Mouse (Mus musculus): ENCODE results near the gene Gng8. TPM values are rescaled to one million over a fixed set of nuclear protein-coding genes. Genes with fewer than 3 reads are reported as not detected.

The Gng8 gene
- polyA plus RNA-seq, 1 experiment from 2014 or later: 2.9 TPM

DNA sequence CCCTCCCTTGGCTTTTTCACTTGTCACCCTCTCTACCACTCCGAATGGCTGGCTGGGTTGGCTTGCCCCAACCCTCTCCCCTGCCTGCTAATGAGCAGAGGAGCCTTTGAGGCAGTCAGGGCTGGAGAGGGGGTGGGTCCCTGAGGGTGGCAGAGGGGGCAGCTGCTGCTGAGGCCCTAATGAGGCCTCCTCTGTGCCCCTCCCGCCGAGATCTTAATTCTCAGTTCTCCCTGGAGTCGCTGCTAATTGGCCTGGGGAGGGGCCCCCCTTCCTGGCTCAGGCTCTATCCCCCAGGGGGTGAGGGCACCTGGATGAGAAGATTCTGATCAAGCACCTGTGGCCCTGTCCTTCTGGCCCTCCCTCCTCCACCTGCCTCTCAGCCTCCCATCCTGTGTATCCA is 2.7 kb downstream of the Gng8 start:
- Histone ChIP-seq H3K9ac (ENCODE audit: low read length) (no peak overlapping the region), H3K4me2 (ENCODE audit: low read depth, low read length) (no peak overlapping the region), H3K4me3 (ENCODE audit: low read length) (no peak overlapping the region), H3K27me3 (ENCODE audit: control insufficient read depth, insufficient read depth, low read length) (peaks cover 22% of the 10 kb centered on the region), H3K27ac (ENCODE audit: low read length) (no peak overlapping the region), H3K4me1 (ENCODE audit: control insufficient read depth, insufficient read depth, low read length) (peaks cover 19% of the 10 kb centered on the region), H3K9me3 (replicated peaks; ENCODE audit: control insufficient read depth, low read length) (no peaks in the 10 kb centered on the region), H3K36me3 (ENCODE audit: control insufficient read depth, insufficient read depth) (no peaks in the 10 kb centered on the region)
- ATAC-seq (replicated peaks; ENCODE audit: extremely low read depth, insufficient read depth, low FRiP score): no peak
- WGBS: 4% methylated on average over 4 of the region's 4 CpGs

GRCm38 (mm10) chr7:16895000-16895399 is 3.4 kb downstream of the Gng8 start:
- Histone ChIP-seq H3K9me3 (replicated peaks; ENCODE audit: control insufficient read depth, low read length) (no peaks in the 10 kb centered on the region), H3K4me2 (ENCODE audit: low read depth, low read length) (peak overlapping the region; percentile 62), H3K4me3 (ENCODE audit: low read length) (peak overlapping the region; percentile 13), H3K9ac (ENCODE audit: low read length) (peak overlapping the region; percentile 24), H3K36me3 (ENCODE audit: control insufficient read depth, insufficient read depth) (no peaks in the 10 kb centered on the region), H3K27ac (ENCODE audit: low read length) (no peak overlapping the region), H3K27me3 (ENCODE audit: control insufficient read depth, insufficient read depth, low read length) (peaks cover 26% of the 10 kb centered on the region), H3K4me1 (ENCODE audit: control insufficient read depth, insufficient read depth, low read length) (peaks cover 19% of the 10 kb centered on the region)
- WGBS: 1% methylated on average over 24 of the region's 24 CpGs
- ATAC-seq (replicated peaks; ENCODE audit: extremely low read depth, insufficient read depth, low FRiP score): no peak

GRCm38 (mm10) chr7:16895511-16895910 is 3.9 kb downstream of the Gng8 start:
- peaks cover 14% of the 10 kb centered on the region for H3K4me1 ChIP-seq (ENCODE audit: control insufficient read depth, insufficient read depth, low read length)
- no peak overlapping the region for H3K27ac ChIP-seq (ENCODE audit: low read length)
- H3K9ac ChIP-seq (ENCODE audit: low read length): peak overlapping the region; percentile 24; the same call in 1 of the 2 replicates
- peak overlapping the region; percentile 62 for H3K4me2 ChIP-seq (ENCODE audit: low read depth, low read length)
- 30% methylated on average over 10 of the region's 10 CpGs for WGBS
- peak overlapping the region; percentile 13 for H3K4me3 ChIP-seq (ENCODE audit: low read length)
- peaks cover 28% of the 10 kb centered on the region for H3K27me3 ChIP-seq (ENCODE audit: control insufficient read depth, insufficient read depth, low read length)
- H3K36me3 ChIP-seq (ENCODE audit: control insufficient read depth, insufficient read depth): no peaks in the 10 kb centered on the region
- H3K9me3 ChIP-seq (replicated peaks; ENCODE audit: control insufficient read depth, low read length): no peaks in the 10 kb centered on the region
- ATAC-seq (replicated peaks; ENCODE audit: extremely low read depth, insufficient read depth, low FRiP score): no peak

DNA sequence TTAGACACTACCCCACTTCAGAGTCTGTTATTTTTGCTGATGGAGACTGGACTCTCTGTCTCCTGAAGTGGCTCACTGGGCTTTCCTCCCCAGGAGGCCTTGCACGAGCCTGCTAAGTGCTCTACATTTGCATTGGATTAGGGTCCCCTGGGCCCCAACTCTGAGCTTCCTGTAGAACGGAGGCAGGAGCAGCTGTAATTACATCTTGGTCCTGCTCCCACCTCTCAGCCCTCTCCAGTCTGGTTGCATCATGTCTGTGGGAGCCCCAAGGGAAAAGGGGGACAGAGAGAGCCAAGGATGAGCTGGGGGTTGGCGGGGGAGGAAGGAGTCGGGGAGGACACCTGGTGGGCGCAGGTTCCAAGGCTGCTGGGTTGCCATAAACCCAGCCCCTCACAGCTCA is 8.9 kb downstream of the Gng8 start:
- no peaks in the 10 kb centered on the region for H3K36me3 ChIP-seq (ENCODE audit: control insufficient read depth, insufficient read depth)
- H3K4me3 ChIP-seq (ENCODE audit: low read length): no peak overlapping the region
- H3K27ac ChIP-seq (ENCODE audit: low read length): no peak overlapping the region
- no peak overlapping the region for H3K4me2 ChIP-seq (ENCODE audit: low read depth, low read length)
- no peaks in the 10 kb centered on the region for H3K9me3 ChIP-seq (replicated peaks; ENCODE audit: control insufficient read depth, low read length)
- peaks cover 7% of the 10 kb centered on the region for H3K4me1 ChIP-seq (ENCODE audit: control insufficient read depth, insufficient read depth, low read length)
- no peak; the same call in 1 of the 2 replicates for ATAC-seq (replicated peaks; ENCODE audit: extremely low read depth, insufficient read depth, low FRiP score)
- 34% methylated on average over 5 of the region's 5 CpGs for WGBS
- peaks cover 17% of the 10 kb centered on the region for H3K27me3 ChIP-seq (ENCODE audit: control insufficient read depth, insufficient read depth, low read length)
- H3K9ac ChIP-seq (ENCODE audit: low read length): no peak overlapping the region

GRCm38 (mm10) chr7:16903439-16903955 is 11.9 kb downstream of the Gng8 start:
- Histone ChIP-seq H3K9me3 (replicated peaks; ENCODE audit: control insufficient read depth, low read length) (no peaks in the 10 kb centered on the region), H3K4me3 (ENCODE audit: low read length) (no peak overlapping the region), H3K9ac (ENCODE audit: low read length) (no peak overlapping the region), H3K27me3 (ENCODE audit: control insufficient read depth, insufficient read depth, low read length) (peaks cover 29% of the 10 kb centered on the region), H3K36me3 (ENCODE audit: control insufficient read depth, insufficient read depth) (no peaks in the 10 kb centered on the region), H3K4me1 (ENCODE audit: control insufficient read depth, insufficient read depth, low read length) (peaks cover 32% of the 10 kb centered on the region), H3K27ac (ENCODE audit: low read length) (no peak overlapping the region), H3K4me2 (ENCODE audit: low read depth, low read length) (no peak overlapping the region)
- WGBS: 61% methylated on average over 2 of the region's 2 CpGs
- no peak for ATAC-seq (replicated peaks; ENCODE audit: extremely low read depth, insufficient read depth, low FRiP score)

- no peak overlapping the region for H3K27ac ChIP-seq (ENCODE audit: low read length)
- H3K27me3 ChIP-seq (ENCODE audit: control insufficient read depth, insufficient read depth, low read length): peaks cover 29% of the 10 kb centered on the region
- no peaks in the 10 kb centered on the region for H3K36me3 ChIP-seq (ENCODE audit: control insufficient read depth, insufficient read depth)
- no peaks in the 10 kb centered on the region for H3K9me3 ChIP-seq (replicated peaks; ENCODE audit: control insufficient read depth, low read length)
- 39% methylated on average over 9 of the region's 10 CpGs for WGBS
- H3K9ac ChIP-seq (ENCODE audit: low read length): 0 out of 2 replicates have a peak overlapping the region, but pooled peaks have one; percentile 34
- no peak for ATAC-seq (replicated peaks; ENCODE audit: extremely low read depth, insufficient read depth, low FRiP score)
- H3K4me1 ChIP-seq (ENCODE audit: control insufficient read depth, insufficient read depth, low read length): peaks cover 36% of the 10 kb centered on the region
- H3K4me2 ChIP-seq (ENCODE audit: low read depth, low read length): no peak overlapping the region
- H3K4me3 ChIP-seq (ENCODE audit: low read length): no peak overlapping the region
Measured at GRCm38 (mm10) chr7:16904120-16904675, 12.6 kb downstream of the Gng8 start.

GRCm38 (mm10) chr7:16905491-16906021 is 14.0 kb downstream of the Gng8 start:
- Histone ChIP-seq H3K36me3 (ENCODE audit: control insufficient read depth, insufficient read depth) (no peaks in the 10 kb centered on the region), H3K27me3 (ENCODE audit: control insufficient read depth, insufficient read depth, low read length) (peaks cover 29% of the 10 kb centered on the region), H3K4me3 (ENCODE audit: low read length) (no peak overlapping the region), H3K9me3 (replicated peaks; ENCODE audit: control insufficient read depth, low read length) (no peaks in the 10 kb centered on the region), H3K27ac (ENCODE audit: low read length) (peak overlapping the region; percentile 42; the same call in 1 of the 2 replicates), H3K4me2 (ENCODE audit: low read depth, low read length) (no peak overlapping the region), H3K4me1 (ENCODE audit: control insufficient read depth, insufficient read depth, low read length) (peaks cover 45% of the 10 kb centered on the region), H3K9ac (ENCODE audit: low read length) (no peak overlapping the region)
- 57% methylated on average over 9 of the region's 9 CpGs for WGBS
- ATAC-seq (replicated peaks; ENCODE audit: extremely low read depth, insufficient read depth, low FRiP score): 0 out of 2 replicates have a peak, but pooled peaks have one; percentile 24

DNA sequence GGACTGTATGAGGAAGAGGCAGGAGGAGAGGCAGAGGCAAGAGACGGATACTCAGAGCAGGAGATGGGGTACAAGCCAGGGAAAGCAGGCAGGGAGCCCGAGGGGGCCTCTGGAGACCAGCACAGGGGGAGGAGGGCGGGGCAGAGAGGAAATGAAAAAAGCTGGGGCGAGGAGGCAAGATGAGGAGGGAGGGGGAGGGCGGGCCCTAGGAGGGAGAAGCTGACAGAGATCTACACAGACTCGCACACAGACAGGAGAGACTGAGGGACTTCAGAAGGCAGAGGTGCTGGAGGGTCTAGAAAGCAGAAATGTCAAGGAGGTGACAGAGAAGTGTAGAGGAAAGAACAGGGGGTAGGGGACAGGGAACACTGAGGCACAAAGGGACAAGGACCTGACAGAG is 14.7 kb downstream of the Gng8 start, which contains the start of gene Ptgir:
Gene Ptgir, plus strand, starts transcription at position 210 of the 400 bp plus-strand sequence.
- peak within 1 kb of the TSS; percentile 42; the same call in 1 of the 2 replicates for H3K27ac ChIP-seq (ENCODE audit: low read length)
- peaks cover 26% of the 10 kb centered on the region for H3K27me3 ChIP-seq (ENCODE audit: control insufficient read depth, insufficient read depth, low read length)
- peak within 1 kb of the TSS; percentile 20; the same call in 1 of the 2 replicates for H3K9ac ChIP-seq (ENCODE audit: low read length)
- H3K9me3 ChIP-seq (replicated peaks; ENCODE audit: control insufficient read depth, low read length): no peaks in the 10 kb centered on the region
- H3K4me3 ChIP-seq (ENCODE audit: low read length): no peak within 1 kb of the TSS
- no peak for ATAC-seq (replicated peaks; ENCODE audit: extremely low read depth, insufficient read depth, low FRiP score)
- WGBS: 39% methylated on average over 6 of the region's 6 CpGs
- no peaks in the 10 kb centered on the region for H3K36me3 ChIP-seq (ENCODE audit: control insufficient read depth, insufficient read depth)
- no peak within 1 kb of the TSS; the same call in 1 of the 2 replicates for H3K4me2 ChIP-seq (ENCODE audit: low read depth, low read length)
- H3K4me1 ChIP-seq (ENCODE audit: control insufficient read depth, insufficient read depth, low read length): peaks cover 45% of the 10 kb centered on the region

GRCm38 (mm10) chr7:16906889-16907559 is 15.4 kb downstream of the Gng8 start:
- no peak for ATAC-seq (replicated peaks; ENCODE audit: extremely low read depth, insufficient read depth, low FRiP score)
- Histone ChIP-seq H3K4me1 (ENCODE audit: control insufficient read depth, insufficient read depth, low read length) (peaks cover 45% of the 10 kb centered on the region), H3K27ac (ENCODE audit: low read length) (no peak overlapping the region), H3K4me3 (ENCODE audit: low read length) (no peak overlapping the region), H3K9ac (ENCODE audit: low read length) (peak overlapping the region; percentile 20; the same call in 1 of the 2 replicates), H3K4me2 (ENCODE audit: low read depth, low read length) (no peak overlapping the region; the same call in 1 of the 2 replicates), H3K27me3 (ENCODE audit: control insufficient read depth, insufficient read depth, low read length) (peaks cover 25% of the 10 kb centered on the region), H3K36me3 (ENCODE audit: control insufficient read depth, insufficient read depth) (no peaks in the 10 kb centered on the region), H3K9me3 (replicated peaks; ENCODE audit: control insufficient read depth, low read length) (no peaks in the 10 kb centered on the region)
- WGBS: 87% methylated on average over 41 of the region's 41 CpGs
